Mouse (Mus musculus) T-helper 2 cell (primary cell): ENCODE results near the gene Armc2.

Experiments used
- in situ Hi-C: fragments of 300-600 bp; cut with MboI, MseI; formaldehyde crosslinking; loops from one replicate; pipeline ENCODE4 v1.15.1; 2025; ENCODE audit warnings: high pct_unique_total_duplicates

Armc2 gene

GRCm38 (mm10) chr10:42018016-42018949, at the start of gene Armc2:
Gene Armc2, minus strand, starts transcription at chr10:42018442.
- in situ Hi-C loops = no loop called here

- in situ Hi-C loops = no loop called here
Measured at GRCm38 (mm10) chr10:42064446-42064845, 46.2 kb upstream of the Armc2 start.

GRCm38 (mm10) chr10:42059522-42059921, 41.3 kb upstream of the Armc2 start:
- in situ Hi-C loops = no loop called here

GRCm38 (mm10) chr10:42057746-42058145, 39.5 kb upstream of the Armc2 start:
- in situ Hi-C loops = no loop called here

- in situ Hi-C loops = no loop called here
Measured at GRCm38 (mm10) chr10:42057231-42057601, 39.0 kb upstream of the Armc2 start.

GRCm38 (mm10) chr10:42056486-42057230, 38.4 kb upstream of the Armc2 start:
- in situ Hi-C loops = no loop called here

- in situ Hi-C loops = no loop called here
Measured at GRCm38 (mm10) chr10:42055224-42056165, 37.3 kb upstream of the Armc2 start.

- in situ Hi-C loops = no loop called here
Measured at GRCm38 (mm10) chr10:42051069-42051468, 32.8 kb upstream of the Armc2 start.

GRCm38 (mm10) chr10:42048648-42049047, 30.4 kb upstream of the Armc2 start:
- in situ Hi-C loops = no loop called here

- in situ Hi-C loops = no loop called here
Measured at GRCm38 (mm10) chr10:42044574-42044973, 26.3 kb upstream of the Armc2 start.

GRCm38 (mm10) chr10:42043307-42043706, 25.1 kb upstream of the Armc2 start:
- in situ Hi-C loops = no loop called here

GRCm38 (mm10) chr10:42042881-42043280, 24.6 kb upstream of the Armc2 start:
- in situ Hi-C loops = no loop called here

- in situ Hi-C loops = no loop called here
Measured at GRCm38 (mm10) chr10:42042087-42042486, 23.8 kb upstream of the Armc2 start.

GRCm38 (mm10) chr10:42038571-42038970, 20.3 kb upstream of the Armc2 start:
- in situ Hi-C loops = no loop called here

- in situ Hi-C loops = no loop called here
Measured at GRCm38 (mm10) chr10:42037301-42037870, 19.1 kb upstream of the Armc2 start.

GRCm38 (mm10) chr10:42036846-42037245, 18.6 kb upstream of the Armc2 start:
- in situ Hi-C loops = no loop called here

GRCm38 (mm10) chr10:42033571-42033970, 15.3 kb upstream of the Armc2 start:
- in situ Hi-C loops = loop anchor here (5.0 kb wide), 2 partner anchors 51 to 259 kb away; no protein-coding TSS in a partner anchor

- in situ Hi-C loops = loop anchor here (5.0 kb wide), 2 partner anchors 49 to 261 kb away; no protein-coding TSS in a partner anchor
Measured at GRCm38 (mm10) chr10:42031021-42031420, 12.8 kb upstream of the Armc2 start.

GRCm38 (mm10) chr10:42029502-42029901, 11.3 kb upstream of the Armc2 start:
- in situ Hi-C loops = no loop called here

GRCm38 (mm10) chr10:42027337-42027736, 9.1 kb upstream of the Armc2 start:
- in situ Hi-C loops = no loop called here

- in situ Hi-C loops = no loop called here
Measured at GRCm38 (mm10) chr10:42024406-42024805, 6.2 kb upstream of the Armc2 start.
